8 mouse cellular contexts compared by ENCODE assay signal in the genomic region with DNA sequence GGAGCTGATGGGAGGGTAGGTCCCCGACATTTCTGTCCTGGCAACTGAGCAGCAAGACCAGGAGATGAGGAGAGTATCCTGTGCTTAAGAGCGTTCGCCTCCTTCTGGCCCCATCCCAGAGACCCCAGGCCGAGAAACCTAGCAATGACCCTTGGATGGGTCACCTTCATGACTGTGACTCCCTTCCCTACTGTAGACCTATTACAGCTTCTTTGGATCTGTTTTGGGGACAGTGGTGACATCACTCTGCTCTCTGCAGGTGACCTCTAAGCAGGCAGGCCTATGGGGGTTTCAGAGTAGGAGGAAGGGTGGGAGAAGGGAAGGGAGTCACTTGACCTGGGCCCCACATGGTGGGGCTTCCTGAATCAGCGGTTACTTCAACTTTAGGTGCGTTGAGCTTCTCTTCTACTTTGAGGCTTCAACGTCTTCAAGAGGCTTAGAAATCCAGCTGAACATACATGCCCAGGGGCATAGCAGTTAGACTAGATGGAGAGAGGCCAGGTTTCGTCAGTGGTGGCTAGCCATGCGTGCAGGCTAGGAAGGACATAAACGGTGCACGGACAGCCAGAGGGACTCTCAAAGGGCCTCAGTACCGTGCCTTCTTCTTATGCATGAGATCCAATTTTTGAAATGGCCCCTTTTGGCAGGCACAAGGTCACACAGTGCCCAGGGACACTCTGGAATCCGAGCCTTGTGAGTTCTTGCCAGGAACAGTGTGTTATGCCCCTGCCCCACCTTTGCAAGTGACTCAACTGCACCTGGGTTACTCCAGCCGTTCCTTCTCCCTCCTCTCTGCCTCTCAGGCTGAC. TPM values are rescaled to one million over a fixed set of nuclear protein-coding genes. Genes with fewer than 3 reads are reported as not detected.
DNase-seq lines count a peak whose midpoint lies in the region; ATAC-seq and TF ChIP-seq lines count a peak whose summit lies in the region.

No protein-coding gene starts in this region.

- no peak for TF ChIP-seq EP300 in stomach, postnatal 0 days (optimal IDR thresholded peaks at IDR 0.05)

- no peak for TF ChIP-seq CTCF in stomach, postnatal 0 days (IDR thresholded peaks at IDR 0.05; ENCODE audit: low read depth)

- whole genome bisulfite sequencing in liver, embryonic 11.5 days = 23% methylated on average over 14 of the region's 14 CpGs
- WGBS in hindbrain, embryonic 13.5 days = 16% methylated on average over 14 of the region's 14 CpGs
- WGBS in limb, embryonic 14.5 days = 21% methylated on average over 13 of the region's 14 CpGs
- 29% methylated on average over 14 of the region's 14 CpGs for WGBS in stomach, postnatal 0 days

- no peak overlapping the region for H3K27ac ChIP-seq in liver, embryonic 11.5 days (ENCODE audit: low read depth, low read length)
- H3K27ac ChIP-seq in hindbrain, embryonic 13.5 days = no peak overlapping the region
- no peak overlapping the region for H3K27ac ChIP-seq in limb, embryonic 14.5 days (replicated peaks; ENCODE audit: low read depth, low read length)
- peak overlapping the region; percentile 77 for H3K27ac ChIP-seq in stomach, postnatal 0 days (replicated peaks)

- TF ChIP-seq POLR2A in limb, embryonic 14.5 days (IDR thresholded peaks at IDR 0.05; ENCODE audit: borderline replicate concordance, extremely low read depth, insufficient read depth, insufficient read length) = no peak

- H3K4me3 ChIP-seq in liver, embryonic 11.5 days (ENCODE audit: low read depth, low read length) = peak overlapping the region; percentile 47
- H3K4me3 ChIP-seq in hindbrain, embryonic 13.5 days = peak overlapping the region; percentile 64
- H3K4me3 ChIP-seq in limb, embryonic 14.5 days (replicated peaks; ENCODE audit: low read length) = peak overlapping the region; percentile 56
- H3K4me3 ChIP-seq in stomach, postnatal 0 days (ENCODE audit: low read depth, low read length) = peak overlapping the region; percentile 54

- no peaks in the 10 kb centered on the region for H3K9me3 ChIP-seq in liver, embryonic 11.5 days (ENCODE audit: control insufficient read depth, low read length)
- no peaks in the 10 kb centered on the region for H3K9me3 ChIP-seq in hindbrain, embryonic 13.5 days
- H3K9me3 ChIP-seq in limb, embryonic 14.5 days (ENCODE audit: control insufficient read depth, low read length) = no peaks in the 10 kb centered on the region
- no peaks in the 10 kb centered on the region for H3K9me3 ChIP-seq in stomach, postnatal 0 days (ENCODE audit: control insufficient read depth, low read length)

- ATAC-seq in liver, embryonic 11.5 days (replicated peaks; ENCODE audit: low FRiP score) = no peak
- ATAC-seq in hindbrain, embryonic 13.5 days (ENCODE audit: low FRiP score) = no peak; the same call in none of the 2 replicates
- no peak for ATAC-seq in limb, embryonic 14.5 days (ENCODE audit: low FRiP score, low read depth)
- peak; percentile 64 for ATAC-seq in stomach, postnatal 0 days (ENCODE audit: low FRiP score, low TSS enrichment)
- ATAC-seq in granulocyte monocyte progenitor cell, adult 5-6 weeks (replicated peaks; ENCODE audit: poor library complexity, severe bottlenecking) = no peak
- ATAC-seq in activated CD4-positive, CD25-positive, alpha-beta regulatory T cell, adult 4 months = no peak

- H3K27me3 ChIP-seq in liver, embryonic 11.5 days (replicated peaks; ENCODE audit: control insufficient read depth, insufficient read depth, low read length) = peaks cover 56% of the 10 kb centered on the region
- H3K27me3 ChIP-seq in hindbrain, embryonic 13.5 days = peaks cover 58% of the 10 kb centered on the region
- H3K27me3 ChIP-seq in limb, embryonic 14.5 days (ENCODE audit: control insufficient read depth, insufficient read depth, low read length) = no peaks in the 10 kb centered on the region
- H3K27me3 ChIP-seq in stomach, postnatal 0 days (ENCODE audit: control insufficient read depth, insufficient read depth, low read length) = no peaks in the 10 kb centered on the region; the same call in 1 of the 2 replicates

- no peak for DNase-seq in liver, embryonic 11.5 days (ENCODE audit: low spot score)
- no peak for DNase-seq in liver
- peak; percentile 66 to 79 for DNase-seq in cerebellum, postnatal 14 days
- DNase-seq in limb, embryonic 14.5 days (ENCODE audit: low spot score) = no peak
- peak; percentile 61 for DNase-seq in stomach, postnatal 0 days (ENCODE audit: low spot score)

- peak overlapping the region; percentile 65 for H3K4me2 ChIP-seq in liver, embryonic 11.5 days
- H3K4me2 ChIP-seq in hindbrain, embryonic 13.5 days = peak overlapping the region; percentile 90
- H3K4me2 ChIP-seq in limb, embryonic 14.5 days (replicated peaks; ENCODE audit: low read depth, low read length, severe bottlenecking) = peak overlapping the region; percentile 84
- peak overlapping the region; percentile 71 for H3K4me2 ChIP-seq in stomach, postnatal 0 days (replicated peaks; ENCODE audit: low read depth)

- no peaks in the 10 kb centered on the region for H3K36me3 ChIP-seq in liver, embryonic 11.5 days (ENCODE audit: control insufficient read depth, insufficient read depth, low read length)
- no peaks in the 10 kb centered on the region for H3K36me3 ChIP-seq in hindbrain, embryonic 13.5 days
- no peaks in the 10 kb centered on the region for H3K36me3 ChIP-seq in limb, embryonic 14.5 days (ENCODE audit: control insufficient read depth, insufficient read depth, low read length)
- no peaks in the 10 kb centered on the region for H3K36me3 ChIP-seq in stomach, postnatal 0 days (ENCODE audit: control insufficient read depth, insufficient read depth, low read length)

- H3K9ac ChIP-seq in liver, embryonic 11.5 days (ENCODE audit: low read depth, low read length) = no peak overlapping the region
- H3K9ac ChIP-seq in hindbrain, embryonic 13.5 days = peak overlapping the region; percentile 80
- H3K9ac ChIP-seq in limb, embryonic 14.5 days (ENCODE audit: low read depth, low read length, severe bottlenecking) = peak overlapping the region; percentile 62
- peak overlapping the region; percentile 69 for H3K9ac ChIP-seq in stomach, postnatal 0 days (ENCODE audit: low read length)

- no peaks in the 10 kb centered on the region for H3K4me1 ChIP-seq in liver, embryonic 11.5 days (replicated peaks; ENCODE audit: control insufficient read depth, insufficient read depth, low read length)
- H3K4me1 ChIP-seq in hindbrain, embryonic 13.5 days (replicated peaks) = peaks cover 42% of the 10 kb centered on the region
- peaks cover 11% of the 10 kb centered on the region; the same call in 1 of the 2 replicates for H3K4me1 ChIP-seq in limb, embryonic 14.5 days (ENCODE audit: control insufficient read depth, insufficient read depth, low read length)
- no peaks in the 10 kb centered on the region for H3K4me1 ChIP-seq in stomach, postnatal 0 days (replicated peaks; ENCODE audit: control insufficient read depth, insufficient read depth)

RNA-seq across cellular contexts. Expression of a gene that starts 1.3 kb away (rescaled TPM):
- polyA plus RNA-seq in liver, embryonic 11.5 days (2014; fragmentation: Nextera tagmentation; extraction: Ambion mirVana) = 1.9 and 2.1 TPM in 2 replicates
- polyA plus RNA-seq in hindbrain, embryonic 13.5 days (2015; fragmentation: Nextera tagmentation; extraction: Ambion mirVana) = 10.1 and 13.0 TPM in 2 replicates
- polyA plus RNA-seq in limb, embryonic 14.5 days (2012; rRNA removed) = 16.1 and 19.7 TPM in 2 replicates
- polyA plus RNA-seq in limb, embryonic 14.5 days (2014; fragmentation: Nextera tagmentation; extraction: Ambion mirVana) = 27.3 and 27.6 TPM in 2 replicates
- polyA plus RNA-seq in stomach, postnatal 0 days (2015; fragmentation: Nextera tagmentation; extraction: Ambion mirVana) = 63.1 and 65.6 TPM in 2 replicates
- not detected in 2 replicates for total RNA-seq in granulocyte monocyte progenitor cell, adult 5-6 weeks (2014; fragmentation: Nextera tagmentation)
- total RNA-seq in granulocyte monocyte progenitor cell, adult 5-6 weeks (2017) = not detected in 2 replicates
- not detected for polyA plus RNA-seq in activated CD4-positive, CD25-positive, alpha-beta regulatory T cell, adult 4 months (2017; shearing (Covaris generic))

Comparison
In these comparisons a context has a peak if more than half of its experiments do, and no peak if none do; other contexts are left out.
1. DNase-seq: peak in cerebellum, postnatal 14 days (2 of 2) and stomach, postnatal 0 days (single experiment); none in liver, embryonic 11.5 days (single experiment), liver (single experiment) and limb, embryonic 14.5 days (single experiment).
2. Peak in every context shown above with its lines, with median percentiles within 50 percentile points of each other: H3K4me2 ChIP-seq and H3K4me3 ChIP-seq.